Mouse (Mus musculus) layer of hippocampus, postnatal 14 days (tissue): ENCODE measurements around the gene Uap1l1. TPM values are rescaled to one million over a fixed set of nuclear protein-coding genes. Genes with fewer than 3 reads are reported as not detected.
"Not testable (repeated sequence)": the region's sequence is repeated elsewhere in the genome, so short reads cannot be mapped to it uniquely, and the experiment has no call there.

Source experiments
- DNase-seq, 2 experiments: peaks; one replicate each; pipeline ENCODE4 v3.0.0; 2021 to 2022; ENCODE audit warnings: low spot score in 2 of 2, mixed read lengths in 1 of 2
- long read RNA-seq, 2 experiments: library from polyadenylated mRNA; stranded (forward); transcript quantifications; one replicate each; pipeline ENCODE4 v2.0.0; 2021
- total RNA-seq, 2 experiments: library from RNA; stranded (reverse); gene quantifications; 2 replicates each; pipeline ENCODE4 v1.2.3; 2021

Gene Uap1l1
- total RNA-seq, result 10 to 100 TPM in 1 of 2 experiments, 1 to 10 TPM in 1; 9.2 to 11.8 TPM
- long read RNA-seq, experiment 1, transcript Uap1l1-201 (9 exons, 3,349 nt), result major isoform, 11 of 16 reads
- long read RNA-seq, experiment 1, partial matches to known transcripts, result 1 of 16 reads
- long read RNA-seq, experiment 1, other reads (novel, unspliced or antisense), result 3 of 16 reads
- long read RNA-seq, experiment 2, transcript Uap1l1-201 (9 exons, 3,349 nt), result major isoform, 9 of 13 reads
- long read RNA-seq, experiment 2, partial matches to known transcripts, result 0 of 13 reads
- long read RNA-seq, experiment 2, other reads (novel, unspliced or antisense), result 4 of 13 reads

DNA sequence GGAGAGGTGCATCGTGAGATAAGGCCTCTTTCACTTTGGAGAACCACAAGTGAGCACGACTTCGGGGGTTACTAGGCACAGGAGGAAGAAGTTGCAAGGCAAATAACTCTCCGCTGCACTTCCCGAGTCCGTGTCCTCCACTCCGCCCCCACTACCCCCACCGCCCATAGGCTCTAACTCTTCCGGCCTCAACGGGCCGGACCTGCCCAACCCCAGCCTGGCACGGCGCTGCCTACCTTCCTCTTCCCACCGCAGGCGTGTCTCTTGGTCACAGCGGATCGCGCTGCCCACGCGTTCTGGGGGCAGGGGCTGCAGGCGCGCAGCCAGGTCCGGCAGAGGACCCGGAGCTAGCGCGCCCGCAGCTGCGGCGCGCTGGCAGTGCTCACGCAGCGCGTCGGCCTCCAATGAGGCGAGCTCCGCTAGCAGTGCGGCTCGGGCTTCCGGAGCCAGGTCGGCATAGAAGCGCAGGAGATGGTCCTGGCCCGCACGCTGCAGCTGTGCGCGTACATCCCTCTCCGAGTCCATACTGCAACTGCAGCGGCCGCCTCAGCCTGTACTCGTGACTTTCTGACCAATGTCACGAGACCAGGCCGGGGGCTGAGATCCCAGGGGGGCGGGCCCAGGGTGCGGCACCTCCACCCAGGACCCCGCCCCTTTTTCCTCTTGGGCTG is at the start of gene Uap1l1:
Gene Uap1l1 (minus strand): TSS at position 592 of the 671 bp plus-strand sequence.
- peak; percentile 31 to 45 for DNase-seq

- DNase-seq, result not testable (repeated sequence)
These were observed 48.0 kb upstream of the Uap1l1 start for GRCm38 (mm10) chr2:25413436-25413835.

GRCm38 (mm10) chr2:25408908-25409307 is 43.4 kb upstream of the Uap1l1 start:
- no peak for DNase-seq

- DNase-seq, result no peak
These were observed 38.5 kb upstream of the Uap1l1 start for GRCm38 (mm10) chr2:25403994-25404393.

DNA sequence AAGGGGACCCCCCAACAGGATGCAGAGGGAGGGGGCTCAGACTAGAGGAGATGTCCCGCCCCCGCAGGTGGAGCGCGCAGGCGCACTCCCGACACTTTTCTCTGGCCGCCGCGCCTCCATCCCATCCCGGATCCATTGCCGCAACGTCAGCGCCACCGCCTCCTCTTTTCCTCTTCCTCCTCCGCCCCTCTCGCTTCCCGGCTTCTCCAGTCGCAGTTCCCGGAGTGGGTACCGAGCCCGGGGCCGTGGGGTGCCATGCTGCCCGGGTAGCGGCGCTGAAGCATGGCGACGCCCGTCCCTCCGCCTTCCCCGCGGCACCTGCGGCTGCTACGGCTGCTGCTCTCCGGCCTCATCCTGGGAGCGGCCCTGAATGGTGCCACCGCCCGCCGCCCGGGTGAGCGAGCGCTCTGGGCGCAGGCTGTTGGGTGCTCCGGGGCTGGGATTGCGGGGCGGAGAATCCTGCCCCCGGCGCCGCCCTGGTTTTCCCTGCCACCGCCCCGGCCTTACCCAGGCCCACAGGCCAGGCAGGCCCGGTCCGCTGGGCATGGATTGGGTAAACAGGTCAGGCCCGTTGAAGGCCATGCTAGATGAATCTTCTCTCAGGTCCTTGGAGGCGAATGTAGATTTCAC is 37.6 kb upstream of the Uap1l1 start:
- peak; percentile 89 to 95 for DNase-seq

DNA sequence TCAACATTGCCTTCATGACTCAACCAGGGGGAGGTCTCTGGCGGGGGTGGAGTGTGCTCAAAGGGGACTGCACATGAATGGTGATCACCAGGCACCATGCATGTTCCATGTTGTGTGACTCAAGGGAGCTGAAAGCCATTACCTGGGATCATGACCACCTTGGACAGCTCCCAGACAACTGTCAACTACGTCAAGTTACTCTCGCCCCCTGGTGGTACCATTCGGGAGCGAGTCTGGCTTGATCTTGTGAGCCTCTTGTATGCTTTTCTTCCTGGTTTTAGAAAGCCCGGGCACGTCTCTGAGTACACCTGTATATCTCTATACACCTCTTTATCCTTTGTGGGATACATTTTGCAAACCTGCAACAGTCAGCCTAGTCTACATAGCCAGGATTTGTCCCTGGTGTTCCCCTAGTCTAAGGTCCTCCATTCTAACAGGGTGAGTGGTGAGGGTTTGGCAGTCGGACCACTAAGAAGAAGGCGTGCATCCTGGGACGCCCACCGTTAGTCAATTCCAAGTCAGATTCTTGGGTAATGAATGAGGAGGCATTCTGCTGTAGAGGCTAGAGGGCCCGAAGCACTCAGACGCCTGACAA is 37.0 kb upstream of the Uap1l1 start:
- DNase-seq, result peak; percentile 78 to 83

- DNase-seq, result peak; percentile 55 to 59
These were observed 35.3 kb upstream of the Uap1l1 start for GRCm38 (mm10) chr2:25400764-25401163.

- DNase-seq, result no peak
These were observed 34.8 kb upstream of the Uap1l1 start for GRCm38 (mm10) chr2:25400291-25400690.

- DNase-seq, result no peak
These were observed 33.6 kb upstream of the Uap1l1 start, which contains the start of gene Npdc1 for GRCm38 (mm10) chr2:25399051-25399450. Npdc1 (plus strand) TSS chr2:25399351.

DNA sequence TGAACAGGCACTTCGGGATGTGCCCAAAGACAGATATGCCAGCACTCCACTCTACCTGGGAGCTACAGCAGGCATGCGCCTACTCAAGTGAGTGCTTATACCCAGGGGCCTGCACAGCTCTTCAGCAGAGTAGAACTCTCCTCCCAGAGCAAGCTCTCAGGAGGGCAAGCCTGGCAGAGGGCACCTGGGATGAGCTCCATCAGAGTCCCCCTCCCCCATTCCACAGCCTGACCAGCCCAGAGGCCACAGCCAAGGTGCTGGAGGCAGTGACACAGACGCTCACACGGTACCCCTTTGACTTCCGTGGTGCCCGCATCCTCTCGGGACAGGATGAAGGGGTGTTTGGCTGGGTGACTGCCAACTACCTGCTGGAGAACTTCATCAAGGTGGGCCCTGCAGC is 32.6 kb upstream of the Uap1l1 start:
- DNase-seq, result no peak

- no peak for DNase-seq
These were observed 31.5 kb upstream of the Uap1l1 start for GRCm38 (mm10) chr2:25397010-25397409.

- peak in 1 of 2 experiments; percentile 58 for DNase-seq
These were observed 31.1 kb upstream of the Uap1l1 start for GRCm38 (mm10) chr2:25396597-25396983.

DNA sequence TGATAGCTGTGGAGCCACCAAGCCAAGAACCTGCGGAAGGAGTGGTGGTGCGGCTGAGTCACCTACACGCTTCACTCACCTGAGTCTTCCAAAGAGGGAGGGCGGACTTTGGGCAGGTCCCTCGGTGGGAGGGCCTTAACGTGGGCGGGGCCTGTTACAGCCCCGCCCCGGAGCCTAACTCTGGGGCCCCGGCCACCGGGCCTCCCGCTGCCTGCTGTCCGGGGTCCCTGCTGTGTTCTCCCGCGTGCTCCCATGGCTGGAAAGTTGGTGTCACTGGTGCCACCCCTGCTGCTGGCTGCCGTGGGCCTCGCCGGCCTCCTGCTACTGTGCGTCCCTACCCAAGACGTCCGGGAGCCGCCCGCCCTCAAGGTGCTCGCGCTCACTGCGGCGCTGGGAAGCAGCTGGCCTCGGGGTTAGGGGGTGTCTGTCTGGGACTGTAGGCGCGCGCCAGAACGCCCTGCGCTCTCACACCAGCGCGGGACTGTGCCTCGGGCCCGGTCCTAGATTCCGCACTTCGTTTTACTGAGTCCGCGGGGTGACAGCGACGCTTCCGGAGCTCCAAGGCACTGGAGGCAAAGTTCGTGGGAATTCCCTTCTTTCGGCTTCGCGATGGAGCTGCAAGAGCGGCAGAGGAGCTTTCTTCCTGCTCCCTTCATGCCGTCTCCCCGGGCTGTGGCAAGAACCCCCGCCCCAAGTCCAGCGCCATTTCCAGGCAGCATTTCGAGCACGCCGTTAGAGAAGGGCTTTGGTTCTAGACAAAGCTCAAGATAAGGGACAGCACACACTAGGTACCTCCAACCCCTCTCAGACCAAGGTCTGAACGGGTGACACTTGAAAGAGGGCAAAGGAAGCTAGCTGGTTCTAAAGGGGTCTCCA is 30.5 kb upstream of the Uap1l1 start, which contains the start of gene Entpd2:
Gene Entpd2 (plus strand): TSS at position 154 of the 876 bp plus-strand sequence.
- no peak for DNase-seq

- peak; percentile 67 to 85 for DNase-seq
These were observed 29.1 kb upstream of the Uap1l1 start for GRCm38 (mm10) chr2:25394281-25395221.

DNA sequence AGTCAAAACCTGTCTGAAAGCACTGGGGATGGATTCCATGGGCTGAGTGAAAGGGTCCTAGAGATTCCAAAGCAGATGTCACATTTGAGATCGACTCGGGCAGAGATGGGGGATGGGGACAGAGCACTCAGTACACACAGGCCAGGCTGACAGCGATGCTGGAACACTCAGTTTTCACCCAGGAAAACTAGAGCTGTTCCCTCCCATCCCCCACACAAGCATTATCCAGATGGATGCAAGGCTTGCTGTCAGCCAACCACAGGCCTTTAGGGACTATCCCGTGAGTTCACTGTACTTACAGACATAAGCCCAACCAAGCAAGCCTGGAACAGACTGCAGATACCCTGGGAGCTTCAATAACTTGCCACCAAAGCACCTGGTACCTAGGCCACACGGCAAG is 25.8 kb upstream of the Uap1l1 start:
- DNase-seq, result no peak

GRCm38 (mm10) chr2:25384492-25384891 is 19.0 kb upstream of the Uap1l1 start:
- no peak for DNase-seq

- DNase-seq, result peak; percentile 42 to 70
These were observed 11.1 kb upstream of the Uap1l1 start for GRCm38 (mm10) chr2:25376589-25376988.

- no peak for DNase-seq
These were observed 7.9 kb upstream of the Uap1l1 start for GRCm38 (mm10) chr2:25373431-25373830.

DNA sequence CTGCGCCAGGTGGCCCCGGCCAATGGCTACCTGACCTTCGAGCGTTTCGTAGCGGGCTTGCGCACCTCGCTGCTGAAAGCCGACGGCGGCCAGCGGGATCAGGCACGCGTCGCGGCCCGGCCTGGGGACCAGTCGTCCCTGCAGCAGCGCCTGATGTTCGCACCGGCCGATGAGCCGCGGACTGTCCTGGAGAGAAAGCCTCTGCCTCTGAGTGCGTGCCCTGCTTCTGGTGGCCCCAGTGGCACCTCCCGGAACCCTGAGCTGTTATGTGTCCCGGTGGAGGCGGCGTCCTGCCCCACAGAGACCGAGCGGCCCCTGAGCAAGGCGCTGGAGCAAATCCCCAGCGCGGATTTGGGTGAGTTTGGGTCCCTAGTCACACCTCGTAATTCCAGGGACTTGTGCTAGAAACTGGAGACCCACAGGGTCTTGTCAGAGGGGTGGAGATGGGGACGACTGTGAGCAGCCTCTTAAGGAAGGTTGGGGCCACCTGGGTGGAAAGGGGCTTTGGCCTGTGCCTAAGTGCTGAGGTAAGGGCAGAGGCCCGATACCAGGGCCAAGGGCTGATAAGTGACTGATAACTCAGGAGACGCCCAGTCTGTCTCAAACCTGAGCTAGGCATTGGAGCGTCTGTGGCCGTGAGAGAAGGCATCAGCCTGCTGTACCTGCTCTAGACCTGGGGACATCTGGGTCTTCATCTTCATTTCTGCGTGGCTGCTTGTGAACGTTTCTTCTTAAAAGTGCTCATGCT is 7.3 kb upstream of the Uap1l1 start:
- DNase-seq, result no peak
